Mouse (Mus musculus): ENCODE results near the gene Hist1h3i.
"Not testable (repeated sequence)": the region's sequence is repeated elsewhere in the genome, so short reads cannot be mapped to it uniquely, and the experiment has no call there.

GRCm38 (mm10) chr13:21812092-21812491, 28.9 kb upstream of the Hist1h3i start:
- TF ChIP-seq CTCF (IDR thresholded peaks at IDR 0.05; ENCODE audit: control insufficient read depth, insufficient read depth, low read length); POLR2A (IDR thresholded peaks at IDR 0.05; ENCODE audit: borderline replicate concordance, control insufficient read depth, low read depth, low read length): not testable (repeated sequence)
